Mouse (Mus musculus): ENCODE measurements around the gene Rnf167.

Rnf167 gene

DNA sequence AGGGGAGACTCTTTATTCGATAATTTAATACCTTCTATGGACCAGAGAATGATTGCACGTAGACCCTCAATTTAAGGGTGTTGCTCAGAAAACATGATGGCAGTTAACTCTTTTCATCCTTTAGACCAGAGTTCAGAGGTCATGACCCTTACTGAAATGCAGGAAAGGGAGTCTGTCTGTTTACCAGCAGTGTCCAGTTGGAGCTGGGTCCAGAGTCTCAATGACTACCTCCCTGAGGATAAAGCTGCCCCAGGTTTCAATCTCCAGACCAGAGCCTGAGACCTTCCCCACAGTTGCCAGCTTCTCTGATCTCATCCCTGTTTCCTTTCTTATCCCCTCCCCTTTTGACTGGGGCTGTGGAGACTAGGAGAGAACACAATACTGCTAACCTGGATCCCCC is 31.5 kb downstream of the Rnf167 start:
- no peak for DNase-seq

- DNase-seq, result no peak
These were observed 32.3 kb downstream of the Rnf167 start for GRCm38 (mm10) chr11:70679361-70679760.

DNA sequence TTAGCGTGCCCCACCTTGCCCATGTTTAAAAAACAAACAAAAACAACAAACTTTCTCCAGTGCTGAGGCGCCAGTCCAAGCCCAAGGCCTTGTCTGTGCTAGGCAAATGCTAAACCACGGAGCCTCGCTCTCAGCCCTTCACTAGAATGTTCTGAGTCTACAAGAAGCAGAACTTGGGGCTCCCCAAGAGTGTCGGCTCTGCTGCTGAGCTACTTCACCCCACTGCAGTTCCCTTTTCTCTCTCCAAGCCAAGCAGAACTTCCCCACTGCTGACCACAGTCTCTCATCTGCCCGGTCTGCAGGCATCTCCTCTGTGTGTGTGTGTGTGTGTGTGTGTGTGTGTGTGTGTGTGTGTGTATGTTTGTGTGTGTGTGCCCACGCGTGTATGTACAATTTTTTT is 32.9 kb downstream of the Rnf167 start:
- no peak for DNase-seq

GRCm38 (mm10) chr11:70681170-70681569 is 34.1 kb downstream of the Rnf167 start:
- no peak for DNase-seq

- no peak for DNase-seq
These were observed 35.0 kb downstream of the Rnf167 start for GRCm38 (mm10) chr11:70681897-70682581.

GRCm38 (mm10) chr11:70683640-70684039 is 36.6 kb downstream of the Rnf167 start:
- no peak for DNase-seq

- peak; percentile 71 to 78 for DNase-seq
These were observed 40.0 kb downstream of the Rnf167 start for GRCm38 (mm10) chr11:70686901-70687566.

DNA sequence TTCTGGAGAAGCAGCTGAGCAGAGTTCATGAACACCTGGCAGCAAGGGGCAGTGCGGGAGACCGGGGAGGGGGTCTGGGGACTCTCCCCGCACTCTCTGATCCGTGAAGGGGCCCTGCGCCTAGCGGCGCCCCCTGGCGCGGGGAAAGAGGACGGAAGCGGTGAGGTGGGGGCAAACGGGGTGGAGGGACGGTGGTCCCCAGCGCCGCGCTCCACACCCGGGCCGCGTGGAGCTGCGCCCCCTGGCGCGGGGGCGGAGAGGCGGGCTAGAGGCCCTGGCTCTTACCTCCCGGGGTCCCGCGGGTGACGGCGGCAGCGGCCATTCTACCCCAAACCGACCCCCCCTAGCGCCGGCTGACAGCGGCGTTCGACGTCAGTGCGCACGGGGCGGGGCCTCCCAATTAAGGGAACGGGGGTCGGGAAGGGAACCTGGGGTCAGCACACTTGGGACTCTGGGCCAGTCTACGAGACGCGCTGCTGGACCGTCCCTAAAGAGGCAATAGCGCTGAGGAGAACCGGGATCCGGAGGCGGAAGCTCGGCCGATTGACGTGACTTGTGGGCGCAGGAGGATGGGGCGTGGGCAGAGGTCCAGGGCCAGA is 40.7 kb downstream of the Rnf167 start, which contains the start of gene Camta2:
Camta2 (minus strand) TSS at position 505 of the 599 bp plus-strand sequence.
- DNase-seq, result peak; percentile 90 to 91

GRCm38 (mm10) chr11:70688372-70688771 is 41.3 kb downstream of the Rnf167 start:
- no peak for DNase-seq

- DNase-seq, result no peak
These were observed 42.5 kb downstream of the Rnf167 start for GRCm38 (mm10) chr11:70689578-70689977.

- no peak for DNase-seq
These were observed 46.5 kb downstream of the Rnf167 start for GRCm38 (mm10) chr11:70693504-70693903.

DNA sequence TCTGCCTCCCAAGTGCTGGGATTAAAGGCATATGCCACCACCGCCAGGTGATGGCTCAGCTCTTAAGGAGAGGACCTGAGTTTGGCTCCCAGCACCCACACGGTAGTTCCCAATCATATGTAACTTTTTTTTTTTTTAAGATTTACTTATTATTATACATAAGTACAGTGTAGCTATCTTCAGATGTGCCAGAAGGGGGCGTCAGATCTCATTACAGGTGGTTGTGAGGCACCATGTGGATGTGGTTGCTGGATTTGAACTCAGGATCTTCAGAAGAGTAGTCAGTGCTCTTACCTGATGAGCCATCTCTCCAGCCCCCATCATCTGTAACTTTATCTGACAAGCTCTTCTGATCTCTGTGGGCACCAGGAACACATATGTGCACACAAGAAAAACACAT is 50.3 kb downstream of the Rnf167 start:
- no peak for DNase-seq

DNA sequence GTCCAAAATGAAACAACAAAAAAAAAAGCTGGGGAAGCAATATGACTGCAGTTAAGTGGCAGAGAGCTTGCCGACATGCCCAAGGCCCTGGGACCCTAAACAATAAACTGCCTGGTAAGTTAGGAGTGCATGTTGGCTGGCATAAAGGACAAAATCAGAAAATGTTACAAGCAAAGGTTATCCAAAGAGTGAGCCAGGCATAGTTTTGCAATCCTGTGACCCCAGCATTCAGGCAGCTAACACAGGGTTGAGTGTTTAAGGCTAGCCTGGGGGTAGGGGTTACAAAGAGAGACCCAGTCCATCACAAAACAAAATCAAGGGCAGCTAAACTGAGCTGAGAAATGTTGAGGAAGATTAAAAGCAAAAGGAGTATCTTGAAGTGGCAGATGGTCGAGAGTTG is 52.0 kb downstream of the Rnf167 start:
- no peak for DNase-seq

DNA sequence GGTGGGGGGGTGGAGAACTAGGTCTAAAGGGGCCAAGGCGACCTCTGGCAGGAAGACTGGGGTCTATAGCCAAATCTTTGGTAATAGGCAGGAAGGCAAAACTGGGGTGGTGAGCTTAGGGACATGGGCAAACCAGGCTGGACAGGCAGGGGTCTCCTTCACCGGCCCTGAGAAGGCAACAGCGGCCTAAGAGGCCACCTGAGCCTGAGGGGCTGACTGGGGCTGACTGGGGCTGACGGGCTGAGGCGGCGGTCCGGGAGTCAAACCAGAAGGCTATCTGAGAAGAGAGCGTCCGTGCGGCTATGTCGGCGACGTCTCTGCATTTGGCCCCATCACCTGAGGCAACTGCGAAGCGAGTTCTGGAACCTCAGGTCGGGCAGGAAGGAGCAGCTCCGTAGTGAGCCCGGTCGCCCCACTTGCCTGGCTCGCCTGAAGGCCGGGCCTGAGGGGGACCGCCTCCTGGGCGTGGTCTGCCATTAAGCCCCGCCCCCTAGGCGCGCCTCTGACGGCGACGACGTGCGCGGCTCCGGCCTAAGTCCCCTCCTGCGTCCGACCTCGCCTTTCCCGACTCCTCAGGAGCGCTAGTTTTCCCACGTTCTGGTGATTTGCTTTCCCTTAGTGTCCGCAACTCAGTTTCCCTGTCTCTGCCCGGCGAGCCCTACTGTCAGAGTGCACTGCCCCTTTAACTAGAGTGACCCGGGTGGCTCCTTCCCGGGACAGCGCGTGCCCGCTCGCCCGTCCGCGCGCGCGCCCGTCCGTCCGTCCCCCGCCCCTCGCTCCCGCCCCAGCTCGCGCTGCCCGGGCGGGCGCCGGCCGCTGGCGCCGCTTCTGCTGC is 52.9 kb downstream of the Rnf167 start, which contains the start of the genes Inca1 and Kif1c:
Inca1 (minus strand) TSS at position 434 of the 835 bp plus-strand sequence.
Kif1c (plus strand) TSS at position 827 of the 835 bp plus-strand sequence.
- DNase-seq, result peak; percentile 94 to 99

DNA sequence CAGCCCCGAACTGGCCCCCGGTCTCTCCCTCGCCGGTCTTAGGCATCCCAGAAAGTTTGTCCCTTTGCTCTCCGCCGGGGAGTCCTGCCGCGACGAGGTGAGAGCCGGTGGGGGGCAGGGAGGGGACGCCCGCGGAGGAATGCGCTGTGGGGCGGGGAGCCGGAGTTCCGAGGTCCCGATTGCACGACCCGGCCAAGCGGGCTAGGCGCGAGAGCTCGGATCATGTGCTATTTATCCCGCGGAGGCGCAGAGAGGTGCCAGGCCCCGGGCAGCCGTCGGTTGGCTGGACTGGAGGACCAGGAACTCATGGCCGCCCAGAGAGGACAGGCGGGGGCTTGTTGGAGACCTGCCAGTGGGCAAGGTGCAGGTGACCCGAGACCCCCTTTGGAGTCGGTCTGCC is 53.6 kb downstream of the Rnf167 start:
- peak; percentile 55 to 72 for DNase-seq

All from cerebellum, adult 18-20 months (tissue).